Mouse (Mus musculus) gastrocnemius, adult 2 months (tissue): ENCODE measurements around the gene Pgc. TPM values are rescaled to one million over a fixed set of nuclear protein-coding genes. Genes with fewer than 3 reads are reported as not detected.

Experiments used
- DNase-seq: peaks from one replicate; pipeline ENCODE4 v3.0.0; 2022
- H3K27ac ChIP-seq: fragments of 200-600 bp; 2 replicates; pipeline ENCODE4 v1.8.1; 2022; ENCODE audit warnings: mild to moderate bottlenecking
- H3K4me3 ChIP-seq: fragments of 200-600 bp; 2 replicates; pipeline ENCODE4 v1.8.1; 2022; ENCODE audit warnings: mild to moderate bottlenecking, moderate library complexity
- CTCF ChIP-seq: fragments of 200-600 bp; IDR thresholded peaks from 2 replicates; pipeline ENCODE4 v1.8.1; 2022; ENCODE audit warnings: antibody characterized with exemption, mild to moderate bottlenecking, moderate library complexity
- intact Hi-C: fragments of 180-260 bp; cut with DNase I; formaldehyde crosslinking; loops from one replicate; pipeline ENCODE4 v1.15.1; 2025
- total RNA-seq, 2 experiments: library from RNA; stranded (reverse); gene quantifications; 2 replicates each; pipeline ENCODE4 v1.2.3; 2021

Gene Pgc
- total RNA-seq, 2 experiments from 2014 or later: not detected

GRCm38 (mm10) chr17:47759702-47760410 lies 33.2 kb downstream of the Pgc start:
- Histone ChIP-seq H3K27ac (peak overlapping the region; percentile 94), H3K4me3 (peak overlapping the region; percentile 61)
- DNase-seq: peak; percentile 90
- peak; percentile 70 for TF ChIP-seq CTCF
- intact Hi-C loops: loop anchor here (1.0 to 2.0 kb wide), 2 partner anchors 10 to 21 kb away; no protein-coding TSS in a partner anchor

- no peak for TF ChIP-seq CTCF
- intact Hi-C loops: no loop called here
- Histone ChIP-seq H3K4me3 (peak overlapping the region; percentile 34), H3K27ac (peak overlapping the region; percentile 94)
- DNase-seq: no peak
Measured at GRCm38 (mm10) chr17:47762028-47762427, 35.4 kb downstream of the Pgc start.

- intact Hi-C loops: no loop called here
- peak overlapping the region; percentile 51 for H3K4me3 ChIP-seq
- TF ChIP-seq CTCF: no peak
- peak; percentile 91 for DNase-seq
- peak overlapping the region; percentile 94 for H3K27ac ChIP-seq
Measured at GRCm38 (mm10) chr17:47762518-47763340, 36.1 kb downstream of the Pgc start.

GRCm38 (mm10) chr17:47765986-47766385 lies 39.3 kb downstream of the Pgc start:
- peak overlapping the region; percentile 90 for H3K27ac ChIP-seq
- H3K4me3 ChIP-seq: peak overlapping the region; percentile 9; the same call in 1 of the 2 replicates
- peak; percentile 62 for DNase-seq
- intact Hi-C loops: no loop called here
- TF ChIP-seq CTCF: no peak

- no peak for TF ChIP-seq CTCF
- intact Hi-C loops: no loop called here
- DNase-seq: no peak
- peak overlapping the region; percentile 90 for H3K27ac ChIP-seq
- peak overlapping the region; percentile 9; the same call in 1 of the 2 replicates for H3K4me3 ChIP-seq
Measured at GRCm38 (mm10) chr17:47766407-47767043, 39.9 kb downstream of the Pgc start.

- H3K27ac ChIP-seq: peak overlapping the region; percentile 90
- DNase-seq: no peak
- intact Hi-C loops: no loop called here
- TF ChIP-seq CTCF: no peak
- H3K4me3 ChIP-seq: peak overlapping the region; percentile 9; the same call in 1 of the 2 replicates
Measured at GRCm38 (mm10) chr17:47767081-47767455, 40.4 kb downstream of the Pgc start.

GRCm38 (mm10) chr17:47767456-47768141 lies 41.0 kb downstream of the Pgc start:
- H3K27ac ChIP-seq: peak overlapping the region; percentile 90

GRCm38 (mm10) chr17:47768707-47769276 lies 42.1 kb downstream of the Pgc start:
- intact Hi-C loops: no loop called here
- peak; percentile 61 for TF ChIP-seq CTCF
- DNase-seq: peak; percentile 87
- Histone ChIP-seq H3K4me3 (peak overlapping the region; percentile 64), H3K27ac (peak overlapping the region; percentile 90)

More at GRCm38 (mm10) chr17:47767456-47768141, 41.0 kb downstream of the Pgc start:
- DNase-seq: no peak
- no peak for TF ChIP-seq CTCF
- intact Hi-C loops: no loop called here
- peak overlapping the region; percentile 64 for H3K4me3 ChIP-seq

GRCm38 (mm10) chr17:47769389-47770299 lies 43.0 kb downstream of the Pgc start:
- Histone ChIP-seq H3K27ac (peak overlapping the region; percentile 90), H3K4me3 (peak overlapping the region; percentile 64)
- intact Hi-C loops: loop anchor here (5.0 kb wide), 1 partner anchor 32 kb away; the partner anchor contains the start of gene Tfeb
- DNase-seq: no peak
- TF ChIP-seq CTCF: no peak

GRCm38 (mm10) chr17:47773604-47774003 lies 47.0 kb downstream of the Pgc start:
- Histone ChIP-seq H3K4me3 (peak overlapping the region; percentile 26; the same call in 1 of the 2 replicates), H3K27ac (peak overlapping the region; percentile 73)
- TF ChIP-seq CTCF: no peak
- intact Hi-C loops: loop anchor here (5.0 kb wide), 1 partner anchor 36 kb away; the partner anchor contains the start of gene Tfeb
- DNase-seq: peak; percentile 66

GRCm38 (mm10) chr17:47777141-47777540 lies 50.5 kb downstream of the Pgc start:
- intact Hi-C loops: no loop called here
- DNase-seq: no peak
- Histone ChIP-seq H3K27ac (peak overlapping the region; percentile 43; the same call in 1 of the 2 replicates), H3K4me3 (no peak overlapping the region)
- TF ChIP-seq CTCF: no peak
